Mouse (Mus musculus) adrenal gland, adult 8-10 months (tissue): ENCODE results near the gene St6galnac5. TPM values are rescaled to one million over a fixed set of nuclear protein-coding genes. Genes with fewer than 3 reads are reported as not detected.
"Not testable (repeated sequence)": the region's sequence is repeated elsewhere in the genome, so short reads cannot be mapped to it uniquely, and the experiment has no call there.

Source experiments
- DNase-seq: peaks from one replicate; pipeline ENCODE4 v3.0.0; 2022
- total RNA-seq, 4 experiments: library from RNA; stranded (reverse); gene quantifications; 2 replicates each; pipeline ENCODE4 v1.2.4; 2022

St6galnac5 gene
- total RNA-seq, 4 experiments from 2014 or later: 0.49 to 1.2 (median 0.82) TPM

- DNase-seq: not testable (repeated sequence)
Observed at GRCm38 (mm10) chr3:152784353-152784752, 197.7 kb downstream of the St6galnac5 start.

DNA sequence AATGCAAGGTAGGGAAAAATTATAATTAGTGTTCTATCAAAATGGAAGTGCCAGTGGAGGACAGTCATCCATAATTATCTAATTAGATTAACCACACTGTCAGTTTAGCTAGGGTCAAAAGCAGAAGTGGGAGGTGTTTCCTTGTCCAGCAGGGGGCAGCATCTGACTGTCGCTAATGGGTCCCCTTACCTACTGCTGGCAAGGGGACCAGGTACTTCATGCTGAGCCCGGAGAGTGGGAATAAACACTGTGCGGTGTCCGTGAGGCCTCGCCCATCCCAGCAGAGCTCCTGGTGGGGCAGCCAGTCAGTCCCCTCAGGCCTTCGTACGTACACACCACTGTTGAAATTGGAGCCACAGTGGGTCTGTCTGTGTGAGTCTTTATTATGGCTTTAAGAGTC is 198.3 kb downstream of the St6galnac5 start:
- DNase-seq: no peak

- no peak for DNase-seq
Observed at GRCm38 (mm10) chr3:152779819-152780218, 202.2 kb downstream of the St6galnac5 start.

- DNase-seq: no peak
Observed at GRCm38 (mm10) chr3:152776872-152777540, 205.0 kb downstream of the St6galnac5 start.

DNA sequence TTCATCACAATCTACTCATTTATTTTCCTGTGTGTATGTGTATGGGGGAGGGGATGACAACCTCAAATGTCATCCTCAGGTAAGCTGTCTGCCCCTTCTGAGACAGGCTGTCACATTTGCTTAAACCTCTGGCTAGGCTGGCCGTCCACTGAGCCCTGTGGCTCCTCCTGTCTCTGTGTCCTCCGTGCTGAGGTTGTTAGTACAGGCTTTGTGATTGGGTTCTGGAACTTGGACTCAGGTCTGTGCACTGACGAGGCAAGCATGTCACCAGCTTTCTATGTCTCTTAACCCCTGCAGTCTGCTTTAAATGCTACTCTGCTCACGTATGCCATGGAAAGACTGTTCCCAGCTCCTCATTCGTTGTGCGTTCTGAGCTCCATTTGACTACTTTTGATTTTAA is 205.7 kb downstream of the St6galnac5 start:
- DNase-seq: no peak

- no peak for DNase-seq
Observed at GRCm38 (mm10) chr3:152770056-152770455, 212.0 kb downstream of the St6galnac5 start.

GRCm38 (mm10) chr3:152767485-152767884 is 214.6 kb downstream of the St6galnac5 start:
- DNase-seq: no peak
